23 mouse cellular contexts compared by ENCODE assay signal in genomic region chr1:167278395-167278794, GRCm38 (mm10). TPM values are rescaled to one million over a fixed set of nuclear protein-coding genes. Genes with fewer than 3 reads are reported as not detected.
DNase-seq lines count a peak whose midpoint lies in the region; ATAC-seq and TF ChIP-seq lines count a peak whose summit lies in the region.
"Had no signal": no experiment of that assay in that cellular context is flagged by ENCODE, and none has a peak within 500 bp of the region (broad histone marks: within the 10 kb centered on the region; RNA-seq: fewer than 3 reads in every experiment).

No protein-coding gene starts in this region.

- no peak for DNase-seq in heart, postnatal 10 days
- DNase-seq in heart, adult 9 months (ENCODE audit: low spot score in 2 of 2), result no peak
- no peak for DNase-seq in liver, embryonic 13.5 days
- no peak for DNase-seq in liver
- no peak for DNase-seq in spleen, postnatal 10 days (ENCODE audit: low spot score in 2 of 2)
- DNase-seq: adrenal gland, postnatal 14 days; cerebellum, adult 11-12 months; cerebellum, adult 9-10 months; cerebellum, postnatal 25 days; gastrocnemius, postnatal 10 days; kidney, adult 2 months had no signal

- H3K27ac ChIP-seq in heart, embryonic 11.5 days (ENCODE audit: low read depth, low read length), result peak overlapping the region; percentile 37; the same call in 1 of the 2 replicates
- H3K27ac ChIP-seq in heart, embryonic 15.5 days, result 0 out of 2 replicates have a peak overlapping the region, but pooled peaks have one; percentile 48
- 0 out of 2 replicates have a peak overlapping the region, but pooled peaks have one; percentile 5 for H3K27ac ChIP-seq in liver, embryonic 13.5 days
- H3K27ac ChIP-seq in embryonic fibroblast, embryonic 13.5 days (ENCODE audit: insufficient read depth, low read length), result peak overlapping the region; percentile 23; the same call in 1 of the 2 replicates
- H3K27ac ChIP-seq: embryonic facial prominence, embryonic 12.5 days; forebrain, embryonic 12.5 days; hindbrain, embryonic 14.5 days; kidney, embryonic 15.5 days had no signal

- H3K27me3 ChIP-seq in heart, embryonic 11.5 days (ENCODE audit: control insufficient read depth, insufficient read depth, low read length), result no peaks in the 10 kb centered on the region
- no peaks in the 10 kb centered on the region for H3K27me3 ChIP-seq in heart, embryonic 15.5 days
- H3K27me3 ChIP-seq in liver, embryonic 13.5 days, result no peaks in the 10 kb centered on the region
- H3K27me3 ChIP-seq: embryonic facial prominence, embryonic 12.5 days; forebrain, embryonic 12.5 days; kidney, embryonic 15.5 days; Patski had no signal

- 74% methylated on average over 6 of the region's 6 CpGs for WGBS in heart, embryonic 11.5 days (ENCODE audit: insufficient replicate concordance)
- 55% methylated on average over 6 of the region's 6 CpGs for WGBS in heart, embryonic 15.5 days
- WGBS in liver, embryonic 13.5 days (ENCODE audit: insufficient replicate concordance), result 75% methylated on average over 6 of the region's 6 CpGs

- H3K9me3 ChIP-seq in heart, embryonic 11.5 days (replicated peaks; ENCODE audit: control insufficient read depth, low read length), result no peaks in the 10 kb centered on the region
- no peaks in the 10 kb centered on the region for H3K9me3 ChIP-seq in heart, embryonic 15.5 days (replicated peaks)
- H3K9me3 ChIP-seq in liver, embryonic 13.5 days (replicated peaks), result no peaks in the 10 kb centered on the region
- H3K9me3 ChIP-seq: embryonic facial prominence, embryonic 12.5 days; forebrain, embryonic 12.5 days; hindbrain, embryonic 10.5 days; kidney, embryonic 15.5 days had no signal

- no peak overlapping the region for H3K9ac ChIP-seq in heart, embryonic 11.5 days (ENCODE audit: low read depth, low read length)
- no peak overlapping the region for H3K9ac ChIP-seq in heart, embryonic 15.5 days
- H3K9ac ChIP-seq in liver, embryonic 13.5 days, result no peak overlapping the region
- H3K9ac ChIP-seq: embryonic facial prominence, embryonic 12.5 days; forebrain, embryonic 12.5 days; hindbrain, embryonic 14.5 days; kidney, embryonic 15.5 days had no signal

- peaks cover 40% of the 10 kb centered on the region for H3K4me1 ChIP-seq in heart, embryonic 11.5 days (ENCODE audit: control insufficient read depth, insufficient read depth, low read length)
- peaks cover 43% of the 10 kb centered on the region for H3K4me1 ChIP-seq in heart, embryonic 15.5 days (replicated peaks)
- H3K4me1 ChIP-seq in liver, embryonic 13.5 days (replicated peaks), result peaks cover 79% of the 10 kb centered on the region
- no peaks in the 10 kb centered on the region; the same call in 1 of the 2 replicates for H3K4me1 ChIP-seq in embryonic fibroblast, embryonic 13.5 days (ENCODE audit: control insufficient read depth, insufficient read depth, low read length)

- TF ChIP-seq POLR2A in embryonic fibroblast, embryonic 13.5 days (IDR thresholded peaks at IDR 0.05; ENCODE audit: low read depth, low read length), result no peak

- no peak for TF ChIP-seq CTCF in embryonic fibroblast, embryonic 13.5 days (IDR thresholded peaks at IDR 0.05; ENCODE audit: borderline replicate concordance, insufficient read depth, low read length)

- no peak overlapping the region for H3K4me2 ChIP-seq in heart, embryonic 11.5 days
- H3K4me2 ChIP-seq in heart, embryonic 15.5 days, result no peak overlapping the region
- no peak overlapping the region for H3K4me2 ChIP-seq in liver, embryonic 13.5 days
- H3K4me2 ChIP-seq: embryonic facial prominence, embryonic 12.5 days; forebrain, embryonic 12.5 days; hindbrain, embryonic 14.5 days; kidney, embryonic 15.5 days had no signal

- no peak overlapping the region for H3K4me3 ChIP-seq in heart, embryonic 11.5 days (ENCODE audit: low read depth, low read length)
- no peak overlapping the region for H3K4me3 ChIP-seq in heart, embryonic 15.5 days
- no peak overlapping the region for H3K4me3 ChIP-seq in liver, embryonic 13.5 days (replicated peaks)
- no peak overlapping the region for H3K4me3 ChIP-seq in embryonic fibroblast, embryonic 13.5 days (ENCODE audit: insufficient read depth, low read length)
- H3K4me3 ChIP-seq: embryonic facial prominence, embryonic 12.5 days; forebrain, embryonic 12.5 days; hindbrain, embryonic 10.5 days; kidney, embryonic 15.5 days had no signal

- ATAC-seq in heart, embryonic 11.5 days (replicated peaks; ENCODE audit: insufficient number of reproducible peaks, low FRiP score, low TSS enrichment), result no peak
- ATAC-seq in heart, embryonic 15.5 days (replicated peaks; ENCODE audit: insufficient number of reproducible peaks, insufficient read depth, low FRiP score, low read depth), result no peak
- no peak for ATAC-seq in liver, embryonic 13.5 days (ENCODE audit: low read depth)
- ATAC-seq: activated CD4-positive, CD25-positive, alpha-beta regulatory T cell, adult 4 months; forebrain, embryonic 16.5 days; intestine, embryonic 16.5 days; Patski had no signal

- intact Hi-C loops in heart, postnatal 10 days (cut with DNase I), result no loop called here

- no peaks in the 10 kb centered on the region for H3K36me3 ChIP-seq in heart, embryonic 11.5 days (ENCODE audit: control insufficient read depth, insufficient read depth, low read length)
- H3K36me3 ChIP-seq in heart, embryonic 15.5 days, result no peaks in the 10 kb centered on the region
- H3K36me3 ChIP-seq in liver, embryonic 13.5 days, result peaks cover 5% of the 10 kb centered on the region; the same call in 1 of the 2 replicates
- H3K36me3 ChIP-seq: embryonic facial prominence, embryonic 12.5 days; forebrain, embryonic 12.5 days; kidney, embryonic 15.5 days had no signal

RNA-seq across cellular contexts. Expression of gene Uck2, which starts 6.7 kb away (rescaled TPM):
- polyA plus RNA-seq in heart, embryonic 11.5 days (2014; fragmentation: Nextera tagmentation; extraction: Ambion mirVana), result 66.6 and 71.2 TPM in 2 replicates
- 10 to 100 TPM; 55.1 to 56.9 TPM for total RNA-seq in heart, postnatal 10 days (2021)
- 42.3 and 57.7 TPM in 2 replicates for polyA plus RNA-seq in heart, embryonic 15.5 days (2015; fragmentation: Nextera tagmentation; extraction: Ambion mirVana)
- 67.1 and 82.5 TPM in 2 replicates for polyA plus RNA-seq in liver, embryonic 13.5 days (2015; fragmentation: Nextera tagmentation; extraction: Ambion mirVana)
- 132 and 164 TPM in 2 replicates for polyA plus RNA-seq in embryonic fibroblast, embryonic 13.5 days (2011; ENCODE audit: insufficient read length, low read depth, missing spikeins)

RNA-seq across cellular contexts. Expression of gene Tmco1, which starts 29.8 kb away (rescaled TPM):
- 96.1 and 98.9 TPM in 2 replicates for polyA plus RNA-seq in heart, embryonic 11.5 days (2014; fragmentation: Nextera tagmentation; extraction: Ambion mirVana)
- total RNA-seq in heart, postnatal 10 days (2021), result 10 to 100 TPM; 84.6 to 94.3 TPM
- 77.2 and 81.9 TPM in 2 replicates for polyA plus RNA-seq in heart, embryonic 15.5 days (2015; fragmentation: Nextera tagmentation; extraction: Ambion mirVana)
- polyA plus RNA-seq in liver, embryonic 13.5 days (2015; fragmentation: Nextera tagmentation; extraction: Ambion mirVana), result 69.9 and 84.5 TPM in 2 replicates
- 81.7 and 105 TPM in 2 replicates for polyA plus RNA-seq in embryonic fibroblast, embryonic 13.5 days (2011; ENCODE audit: insufficient read length, low read depth, missing spikeins)
